Mouse (Mus musculus) lung, adult 2 months (tissue): ENCODE measurements around the gene C1qtnf9. TPM values are rescaled to one million over a fixed set of nuclear protein-coding genes. Genes with fewer than 3 reads are reported as not detected.
A peak's percentile ranks its signal among the peaks of the same experiment; 100 is the strongest.

Experiments
- DNase-seq: peaks from one replicate; pipeline ENCODE4 v3.0.0; 2022
- H3K4me1 ChIP-seq: fragments of 200-500 bp; 2 replicates; pipeline ENCODE4 v1.6.1; 2011; ENCODE audit warnings: low read length; ENCODE audit not compliant: control insufficient read depth, insufficient read depth
- H3K4me3 ChIP-seq: fragments of 200-500 bp; replicated peaks from 2 replicates; pipeline ENCODE3; 2011; ENCODE audit warnings: low read depth, mild to moderate bottlenecking, control low read depth, low read length; ENCODE audit errors: extremely low read depth
- CTCF ChIP-seq: fragments of 200-500 bp; IDR thresholded peaks from 2 replicates; pipeline ENCODE4 v1.5.1; 2011; ENCODE audit warnings: mild to moderate bottlenecking, low read length, control low read depth; ENCODE audit not compliant: insufficient read depth
- POLR2A ChIP-seq: fragments of 200-500 bp; IDR thresholded peaks from 2 replicates; pipeline ENCODE4 v1.6.1; 2011; ENCODE audit warnings: low read depth, mild to moderate bottlenecking, control low read depth, low read length, borderline replicate concordance; ENCODE audit errors: extremely low read depth
- WGBS: fragments of 180-500 bp; shearing (Covaris S2); methylation state at CpG from one replicate; pipeline ENCODE4 v1.1.7; 2018; 5-methylcytosine and 5-hydroxymethylcytosine counted together
- polyA plus RNA-seq: library from polyadenylated mRNA; depleted of rRNA; stranded (reverse); fragments of >200 nt; gene quantifications from 2 replicates; pipeline ENCODE4 v1.2.3, GENCODE M21; 2012; rRNA removed

C1qtnf9 gene
- polyA plus RNA-seq: 1.2 and 2.0 TPM in 2 replicates

GRCm38 (mm10) chr14:60767884-60768283, at the start of gene C1qtnf9:
C1qtnf9 (plus strand) TSS chr14:60768134.
- WGBS: 44% methylated on average over 4 of the region's 4 CpGs
- Histone ChIP-seq H3K4me3 (no peak within 1 kb of the TSS), H3K4me1 (peaks cover 16% of the 10 kb centered on the region)
- no peak for DNase-seq
- TF ChIP-seq POLR2A (no peak), CTCF (no peak)

GRCm38 (mm10) chr14:60721304-60721703, 46.6 kb upstream of the C1qtnf9 start:
- DNase-seq: no peak
- WGBS: 44% methylated on average over 8 of the region's 8 CpGs
- H3K4me1 ChIP-seq: no peaks in the 10 kb centered on the region
- no peak for TF ChIP-seq POLR2A
- TF ChIP-seq CTCF: no peak
- H3K4me3 ChIP-seq: no peak overlapping the region

GRCm38 (mm10) chr14:60721938-60722337, 46.0 kb upstream of the C1qtnf9 start:
- no peak for TF ChIP-seq CTCF
- TF ChIP-seq POLR2A: no peak
- no peak for DNase-seq
- H3K4me1 ChIP-seq: no peaks in the 10 kb centered on the region
- H3K4me3 ChIP-seq: no peak overlapping the region
- WGBS: 43% methylated on average over 3 of the region's 3 CpGs

- no peak for TF ChIP-seq CTCF
- TF ChIP-seq POLR2A: no peak
- 62% methylated on average over 6 of the region's 6 CpGs for whole genome bisulfite sequencing
- Histone ChIP-seq H3K4me3 (no peak overlapping the region), H3K4me1 (peaks cover 2% of the 10 kb centered on the region; the same call in 1 of the 2 replicates)
- no peak for DNase-seq
Measured at GRCm38 (mm10) chr14:60726091-60726490, 41.8 kb upstream of the C1qtnf9 start.

GRCm38 (mm10) chr14:60727130-60727529, 40.8 kb upstream of the C1qtnf9 start:
- WGBS: 45% methylated on average over 4 of the region's 4 CpGs
- DNase-seq: no peak
- peaks cover 2% of the 10 kb centered on the region; the same call in 1 of the 2 replicates for H3K4me1 ChIP-seq

GRCm38 (mm10) chr14:60732081-60732480, 35.9 kb upstream of the C1qtnf9 start:
- no peak for TF ChIP-seq POLR2A
- no peak for DNase-seq
- Histone ChIP-seq H3K4me1 (peaks cover 18% of the 10 kb centered on the region), H3K4me3 (no peak overlapping the region)
- 45% methylated on average over 6 of the region's 6 CpGs for WGBS

More at GRCm38 (mm10) chr14:60727130-60727529, 40.8 kb upstream of the C1qtnf9 start:
- no peak overlapping the region for H3K4me3 ChIP-seq
- TF ChIP-seq CTCF: no peak
- TF ChIP-seq POLR2A: no peak

- peak overlapping the region; percentile 40 for H3K4me3 ChIP-seq
Measured at GRCm38 (mm10) chr14:60732787-60733186, 35.1 kb upstream of the C1qtnf9 start.

GRCm38 (mm10) chr14:60733706-60734105, 34.2 kb upstream of the C1qtnf9 start:
- no peak for TF ChIP-seq POLR2A
- no peak for TF ChIP-seq CTCF
- H3K4me3 ChIP-seq: no peak overlapping the region
- DNase-seq: no peak
- peaks cover 27% of the 10 kb centered on the region for H3K4me1 ChIP-seq
- WGBS: 44% methylated on average over 4 of the region's 4 CpGs

More at GRCm38 (mm10) chr14:60732787-60733186, 35.1 kb upstream of the C1qtnf9 start:
- no peak for TF ChIP-seq POLR2A
- TF ChIP-seq CTCF: no peak
- WGBS: 7% methylated on average over 16 of the region's 16 CpGs
- peaks cover 21% of the 10 kb centered on the region for H3K4me1 ChIP-seq
- no peak for DNase-seq

- WGBS: 44% methylated on average over 5 of the region's 5 CpGs
- TF ChIP-seq POLR2A (no peak), CTCF (no peak)
- no peak for DNase-seq
- Histone ChIP-seq H3K4me1 (peaks cover 36% of the 10 kb centered on the region), H3K4me3 (no peak overlapping the region)
Measured at GRCm38 (mm10) chr14:60735206-60735605, 32.7 kb upstream of the C1qtnf9 start.

- no peak for TF ChIP-seq POLR2A
- no peak for TF ChIP-seq CTCF
- 51% methylated on average over 13 of the region's 13 CpGs for WGBS
- H3K4me1 ChIP-seq: peaks cover 43% of the 10 kb centered on the region
Measured at GRCm38 (mm10) chr14:60735848-60736547, 31.9 kb upstream of the C1qtnf9 start.

More at GRCm38 (mm10) chr14:60735848-60736547, 31.9 kb upstream of the C1qtnf9 start:
- DNase-seq: no peak
- H3K4me3 ChIP-seq: no peak overlapping the region
